Mouse (Mus musculus) heart, embryonic 13.5 days (tissue): ENCODE results near the gene Dnase1l1. TPM values are rescaled to one million over a fixed set of nuclear protein-coding genes. Genes with fewer than 3 reads are reported as not detected.
A peak's percentile ranks its signal among the peaks of the same experiment; 100 is the strongest.

Experiments used
- ATAC-seq: fragments of 200-750 bp; cut with Nextera tagmentation; 2 replicates; pipeline ENCODE4 v1.8.0; 2017; ENCODE audit warnings: moderate TSS enrichment; ENCODE audit not compliant: insufficient number of reproducible peaks, low FRiP score, low TSS enrichment; ENCODE audit errors: extremely low read depth
- H3K27ac ChIP-seq: fragments of 300-500 bp; sonication (generic); replicated peaks from 2 replicates; pipeline ENCODE4 v1.5.1; 2015; ENCODE audit warnings: moderate library complexity, mild to moderate bottlenecking, inconsistent platforms
- H3K27me3 ChIP-seq: fragments of 300-500 bp; sonication (generic); replicated peaks from 2 replicates; pipeline ENCODE4 v1.6.1; 2015; ENCODE audit warnings: mild to moderate bottlenecking, inconsistent platforms
- H3K36me3 ChIP-seq: fragments of 300-500 bp; sonication (generic); 2 replicates; pipeline ENCODE4 v1.6.1; 2015; ENCODE audit warnings: mild to moderate bottlenecking, inconsistent platforms
- H3K4me1 ChIP-seq: fragments of 300-500 bp; sonication (generic); 2 replicates; pipeline ENCODE4 v1.6.1; 2015; ENCODE audit warnings: inconsistent platforms
- H3K4me2 ChIP-seq: fragments of 300-500 bp; sonication (generic); 2 replicates; pipeline ENCODE4 v1.6.1; 2015; ENCODE audit warnings: inconsistent platforms, mild to moderate bottlenecking, moderate library complexity
- H3K4me3 ChIP-seq: fragments of 300-500 bp; sonication (generic); 2 replicates; pipeline ENCODE4 v1.5.1; 2015; ENCODE audit warnings: moderate library complexity, mild to moderate bottlenecking, inconsistent platforms
- H3K9ac ChIP-seq: fragments of 300-500 bp; sonication (generic); 2 replicates; pipeline ENCODE4 v1.6.1; 2015; ENCODE audit warnings: inconsistent platforms, mild to moderate bottlenecking, moderate library complexity
- H3K9me3 ChIP-seq: fragments of 300-500 bp; sonication (generic); 2 replicates; pipeline ENCODE4 v1.6.1; 2016; ENCODE audit warnings: inconsistent platforms
- WGBS: fragments of 180-500 bp; shearing (Covaris S2); methylation state at CpG from one replicate; pipeline ENCODE4 v1.1.7; 2015; ENCODE audit warnings: mixed read lengths; 5-methylcytosine and 5-hydroxymethylcytosine counted together
- polyA plus RNA-seq: library from polyadenylated mRNA; unstranded; fragments of >200 nt; fragmentation: Nextera tagmentation; extraction: Ambion mirVana; gene quantifications from 2 replicates; pipeline ENCODE4 v1.2.1, GENCODE M21; 2015

Dnase1l1 gene
- polyA plus RNA-seq, 1 experiment from 2014 or later: 9.9 TPM

DNA sequence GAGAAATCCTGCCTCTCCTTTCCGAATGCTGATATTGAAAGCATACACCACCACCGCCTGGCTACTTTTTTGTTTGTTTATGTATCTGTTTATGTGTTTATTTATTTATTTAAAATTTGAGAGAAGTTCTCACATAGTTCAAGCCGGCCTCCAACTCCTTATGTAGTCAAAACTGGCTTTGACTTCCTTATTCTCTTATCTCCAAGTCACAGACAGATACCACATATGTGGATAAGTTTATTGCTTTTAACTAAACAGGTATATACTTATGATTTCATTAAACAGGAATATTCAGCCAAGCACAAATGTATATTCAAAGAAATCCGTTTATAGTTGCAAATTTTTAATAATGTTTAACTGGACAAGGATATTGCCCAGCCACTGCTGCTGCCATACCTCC is 11.3 kb upstream of the Dnase1l1 start:
- Histone ChIP-seq H3K27ac (no peak overlapping the region), H3K4me2 (no peak overlapping the region), H3K9ac (no peak overlapping the region), H3K4me3 (no peak overlapping the region), H3K27me3 (no peaks in the 10 kb centered on the region), H3K36me3 (peaks cover 19% of the 10 kb centered on the region), H3K9me3 (no peaks in the 10 kb centered on the region), H3K4me1 (peaks cover 5% of the 10 kb centered on the region; the same call in 1 of the 2 replicates)
- 69% methylated on average over 4 of the region's 4 CpGs for WGBS
- ATAC-seq: no peak

DNA sequence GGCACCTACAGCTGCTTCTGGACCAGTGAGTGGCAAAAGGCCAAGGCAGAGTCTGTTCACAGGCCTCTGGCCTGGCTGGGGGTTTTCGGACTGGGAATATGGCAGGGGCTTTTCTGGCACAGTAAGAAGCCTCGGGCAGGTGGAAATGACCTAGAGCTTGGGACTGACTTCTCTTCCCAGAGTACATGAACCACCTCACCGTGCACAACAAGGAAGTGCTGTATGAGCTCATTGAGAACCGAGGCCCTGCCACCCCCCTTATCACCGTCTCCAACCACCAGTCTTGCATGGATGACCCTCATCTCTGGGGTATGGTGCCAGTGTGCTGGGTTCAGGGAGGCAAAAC is 928 bp upstream of the Dnase1l1 start:
- peaks cover 6% of the 10 kb centered on the region; the same call in 1 of the 2 replicates for H3K36me3 ChIP-seq
- H3K9ac ChIP-seq: peak overlapping the region; percentile 83
- 31% methylated on average over 5 of the region's 5 CpGs for WGBS
- H3K4me1 ChIP-seq: peaks cover 14% of the 10 kb centered on the region
- H3K4me3 ChIP-seq: peak overlapping the region; percentile 68
- H3K27me3 ChIP-seq: no peaks in the 10 kb centered on the region
- peak overlapping the region; percentile 91 for H3K27ac ChIP-seq
- H3K4me2 ChIP-seq: peak overlapping the region; percentile 77
- no peak for ATAC-seq
- H3K9me3 ChIP-seq: no peaks in the 10 kb centered on the region

DNA sequence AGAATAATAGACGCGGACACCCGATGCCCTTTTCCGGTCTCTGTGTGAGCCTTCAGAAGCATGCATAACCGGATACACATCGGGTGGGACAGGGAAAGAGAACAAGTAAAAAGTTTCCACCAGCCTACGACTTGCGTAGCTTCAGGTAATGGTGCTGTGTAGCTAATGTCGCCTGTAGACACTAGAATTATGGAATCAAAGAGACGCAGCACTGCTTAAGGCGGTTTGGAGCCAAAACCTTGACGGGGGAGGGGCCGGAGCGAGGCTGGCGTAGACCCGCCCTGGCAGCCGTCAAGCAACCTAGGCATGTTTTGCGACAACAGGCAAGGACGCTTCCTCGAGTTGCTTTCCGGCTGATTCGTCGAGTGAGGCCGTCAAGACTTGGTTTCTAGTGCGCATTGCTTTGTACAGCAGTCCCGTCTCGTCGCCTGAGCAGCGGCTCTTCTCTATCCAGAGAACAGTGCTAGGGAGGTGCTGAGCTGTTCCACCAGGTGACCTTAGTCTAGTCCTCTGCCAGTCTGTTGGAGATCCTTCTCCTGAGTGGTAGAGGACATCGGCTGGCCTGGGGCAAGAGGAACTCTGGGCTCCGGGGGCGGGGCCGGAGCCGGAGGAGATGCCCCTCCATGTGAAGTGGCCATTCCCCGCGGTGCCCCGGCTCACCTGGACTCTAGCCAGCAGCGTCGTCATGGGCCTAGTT is 406 bp upstream of the Dnase1l1 start:
- peak overlapping the region; percentile 91 for H3K27ac ChIP-seq
- peak; percentile 65 for ATAC-seq
- H3K36me3 ChIP-seq: 0 out of 2 replicates have a peak, but pooled peaks cover 3% of the 10 kb centered on the region
- peak overlapping the region; percentile 68 for H3K4me3 ChIP-seq
- 15% methylated on average over 39 of the region's 39 CpGs for WGBS
- H3K9ac ChIP-seq: peak overlapping the region; percentile 83
- H3K4me2 ChIP-seq: peak overlapping the region; percentile 77
- H3K4me1 ChIP-seq: peaks cover 14% of the 10 kb centered on the region
- H3K9me3 ChIP-seq: no peaks in the 10 kb centered on the region
- no peaks in the 10 kb centered on the region for H3K27me3 ChIP-seq

DNA sequence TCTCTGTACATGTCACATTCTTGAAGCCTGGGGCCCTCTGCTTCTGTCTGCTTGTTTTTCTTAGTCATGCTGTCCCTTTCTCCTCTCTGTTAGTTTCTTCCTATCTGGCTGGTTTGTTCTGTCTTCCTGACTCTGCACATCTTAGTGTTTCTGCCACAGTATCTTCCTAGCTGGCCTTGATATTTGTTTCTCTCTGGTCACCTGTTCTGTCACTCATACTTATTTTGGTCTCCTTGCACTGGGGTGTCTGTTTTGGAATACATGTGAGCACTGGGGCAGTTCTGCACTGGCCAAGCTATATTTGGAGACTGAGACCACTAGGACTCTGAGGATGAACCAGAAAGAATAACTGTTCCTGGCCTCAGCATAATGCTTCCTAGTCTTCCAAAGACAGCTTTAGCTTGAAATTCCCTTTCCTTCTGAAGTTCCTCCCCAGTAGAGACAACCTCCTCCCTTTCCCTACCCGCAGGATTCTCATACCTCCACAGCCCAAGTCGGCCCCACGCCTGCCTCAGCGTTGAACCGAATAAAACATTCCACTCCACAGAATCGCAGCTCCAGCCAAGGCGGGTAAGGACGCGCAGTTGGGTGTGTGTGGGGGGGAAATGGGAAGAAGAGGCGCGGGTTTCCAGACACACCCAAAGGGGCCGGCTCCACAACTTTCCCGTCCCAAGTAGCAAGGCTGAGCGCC is 951 bp downstream of the Dnase1l1 start:
- 14% methylated on average over 14 of the region's 14 CpGs for WGBS
- H3K9me3 ChIP-seq: no peaks in the 10 kb centered on the region
- H3K36me3 ChIP-seq: 0 out of 2 replicates have a peak, but pooled peaks cover 3% of the 10 kb centered on the region
- H3K4me1 ChIP-seq: peaks cover 14% of the 10 kb centered on the region
- H3K9ac ChIP-seq: peak overlapping the region; percentile 83
- H3K4me3 ChIP-seq: peak overlapping the region; percentile 68
- peak overlapping the region; percentile 77 for H3K4me2 ChIP-seq
- no peaks in the 10 kb centered on the region for H3K27me3 ChIP-seq
- H3K27ac ChIP-seq: peak overlapping the region; percentile 91
- no peak for ATAC-seq

DNA sequence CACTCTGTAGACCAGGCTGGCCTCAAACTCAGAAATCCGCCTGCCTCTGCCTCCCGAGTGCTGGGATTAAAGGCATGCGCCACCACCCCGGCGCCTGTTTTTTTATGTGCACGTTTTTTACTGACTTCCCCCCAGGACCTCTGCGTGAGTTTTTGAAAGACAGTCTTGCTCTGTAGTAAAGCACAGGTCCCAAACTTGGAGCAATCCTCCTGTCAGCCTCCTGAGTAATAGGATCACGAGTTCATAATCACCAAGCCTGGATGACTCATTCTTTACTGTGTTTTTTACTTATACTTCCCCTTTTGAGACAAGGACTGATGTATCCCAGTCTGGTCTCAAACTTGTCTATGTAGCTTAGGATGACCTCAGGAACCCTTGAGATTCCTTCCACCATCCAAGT is 4.2 kb downstream of the Dnase1l1 start:
- Histone ChIP-seq H3K4me2 (no peak overlapping the region), H3K4me3 (no peak overlapping the region), H3K27ac (no peak overlapping the region), H3K36me3 (peaks cover 4% of the 10 kb centered on the region; the same call in 1 of the 2 replicates), H3K9me3 (no peaks in the 10 kb centered on the region), H3K4me1 (0 out of 2 replicates have a peak, but pooled peaks cover 7% of the 10 kb centered on the region), H3K27me3 (no peaks in the 10 kb centered on the region), H3K9ac (no peak overlapping the region)
- WGBS: 69% methylated on average over 8 of the region's 8 CpGs
- no peak for ATAC-seq

DNA sequence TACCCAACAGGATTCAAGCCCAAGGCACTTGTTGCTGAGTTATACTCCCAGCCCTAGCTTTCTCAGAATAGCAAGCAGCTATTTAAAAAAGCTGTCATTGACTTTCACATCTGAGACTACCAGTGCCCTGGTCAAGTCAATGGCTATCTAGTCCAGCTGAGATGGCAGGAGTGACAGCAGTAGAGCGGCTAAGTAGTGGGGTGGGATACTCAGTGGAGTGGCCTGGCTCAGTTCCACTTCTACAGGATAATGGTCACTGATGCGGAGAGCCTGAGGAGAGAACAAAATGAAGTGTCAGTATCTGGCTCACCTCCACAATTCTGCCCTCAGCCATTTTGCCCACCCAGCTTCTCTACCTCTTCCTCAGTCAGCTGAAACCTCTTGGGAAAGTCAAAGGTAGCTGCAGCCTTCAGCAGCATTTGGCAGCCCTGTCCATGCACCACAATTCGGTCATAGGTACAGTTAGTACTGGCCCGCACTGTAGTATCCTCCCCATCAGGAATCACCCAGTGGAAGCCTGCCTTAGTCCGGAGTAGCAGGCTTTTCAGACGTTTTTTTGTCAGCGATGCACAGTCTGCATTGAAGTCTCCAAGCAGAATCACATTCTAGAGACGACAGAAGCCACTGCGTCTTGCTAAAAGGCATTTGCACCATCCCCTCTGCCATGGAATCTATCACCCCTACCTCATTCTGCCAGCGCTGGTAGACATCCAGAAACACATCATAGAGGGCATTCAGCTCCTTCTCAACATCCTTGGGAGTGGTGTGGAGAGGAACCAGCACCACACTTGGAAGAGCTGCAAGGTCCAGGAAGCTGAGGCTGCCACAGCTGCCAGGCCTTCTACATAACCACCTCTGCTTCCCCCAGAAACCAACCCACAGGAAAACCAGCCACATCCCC is 8.5 kb downstream of the Dnase1l1 start:
- WGBS: 21% methylated on average over 10 of the region's 10 CpGs
- Histone ChIP-seq H3K36me3 (peaks cover 12% of the 10 kb centered on the region), H3K27ac (peak overlapping the region; percentile 54; the same call in 1 of the 2 replicates)

DNA sequence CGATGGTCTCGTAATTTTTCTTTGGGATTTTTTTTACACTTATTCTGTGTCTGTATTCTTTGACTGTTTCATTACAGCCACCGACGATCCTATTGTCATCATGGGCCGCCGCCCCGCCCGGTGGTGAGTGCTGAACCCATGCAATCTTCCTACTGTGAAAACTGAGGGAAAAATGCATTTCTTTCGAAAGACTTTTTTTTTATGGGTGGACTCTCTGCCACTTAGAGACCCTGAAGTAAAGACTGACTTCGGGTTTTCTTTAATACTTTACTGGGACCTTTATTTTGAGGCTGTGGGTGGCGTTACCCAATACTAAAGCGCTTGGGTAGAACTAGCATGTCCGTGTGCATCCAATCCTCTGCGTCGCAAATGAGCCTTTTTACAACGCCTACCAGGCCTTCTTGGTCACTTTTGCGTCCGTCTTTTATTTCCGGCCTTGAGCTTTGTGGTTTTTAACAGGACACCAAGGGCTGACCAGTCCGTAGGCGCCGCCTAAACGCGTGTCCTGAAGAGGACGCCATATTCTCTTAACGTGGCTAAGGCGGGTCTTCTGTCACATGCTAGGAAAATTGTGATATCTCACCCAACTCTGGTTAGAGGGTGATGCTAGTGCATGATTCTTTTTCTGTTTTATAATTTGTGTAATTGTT is 11.1 kb downstream of the Dnase1l1 start:
- Histone ChIP-seq H3K4me3 (peak overlapping the region; percentile 67), H3K4me2 (peak overlapping the region; percentile 72)
- ATAC-seq: no peak

More for the DNA sequence above, 8.5 kb downstream of the Dnase1l1 start:
- no peak for ATAC-seq
- no peak overlapping the region for H3K4me2 ChIP-seq
- H3K9me3 ChIP-seq: no peaks in the 10 kb centered on the region
- no peaks in the 10 kb centered on the region for H3K27me3 ChIP-seq
- no peak overlapping the region for H3K4me3 ChIP-seq
- no peak overlapping the region for H3K9ac ChIP-seq
- H3K4me1 ChIP-seq: peaks cover 4% of the 10 kb centered on the region; the same call in 1 of the 2 replicates

DNA sequence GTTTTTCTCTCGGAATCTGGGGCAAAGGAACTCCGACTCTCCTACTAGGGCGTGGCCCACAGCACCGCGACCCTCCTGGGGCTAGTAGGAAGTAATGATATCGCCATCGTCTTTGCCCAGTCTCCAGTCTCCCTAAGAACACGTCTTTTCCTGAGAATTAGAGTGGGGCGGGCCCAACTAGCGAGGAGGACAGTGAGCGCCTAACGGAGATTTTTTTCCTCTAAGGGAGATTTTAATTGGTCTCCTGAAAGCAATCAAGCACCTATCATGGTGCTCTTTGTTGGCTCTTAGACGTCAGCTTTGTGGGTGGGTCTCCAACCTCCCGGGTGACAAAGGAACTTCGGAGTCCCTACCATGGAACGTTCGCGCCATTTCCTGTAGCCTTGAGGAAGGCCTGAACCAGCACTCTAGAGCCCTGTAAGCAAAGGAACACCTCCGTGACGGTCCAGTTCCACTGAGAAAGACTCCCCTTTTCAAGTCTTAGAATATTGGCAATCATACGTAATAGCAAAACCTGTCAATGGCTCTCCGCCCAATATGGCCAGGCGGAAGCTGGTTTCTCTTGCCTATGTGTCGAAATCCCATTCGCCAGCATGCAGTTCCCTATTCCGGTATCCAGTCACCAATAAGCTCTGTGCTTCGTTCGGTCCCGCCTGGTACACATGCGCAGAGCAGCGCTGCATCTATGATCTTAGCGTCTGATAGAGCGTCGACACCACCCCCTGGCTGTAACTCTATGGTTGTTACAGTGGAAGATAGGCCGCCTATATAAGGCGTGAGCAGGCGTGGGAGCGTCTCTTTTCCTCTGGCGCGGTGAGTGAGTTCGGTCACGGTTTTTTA is 11.9 kb downstream of the Dnase1l1 start, which contains the start of gene Rpl10:
Rpl10 (plus strand) TSS at position 751 of the 840 bp plus-strand sequence.
- peak within 1 kb of the TSS; percentile 67 for H3K4me3 ChIP-seq
- H3K36me3 ChIP-seq: peaks cover 12% of the 10 kb centered on the region
- 11% methylated on average over 42 of the region's 42 CpGs for WGBS
- H3K4me1 ChIP-seq: peaks cover 4% of the 10 kb centered on the region; the same call in 1 of the 2 replicates
- H3K4me2 ChIP-seq: peak within 1 kb of the TSS; percentile 72
- H3K9me3 ChIP-seq: no peaks in the 10 kb centered on the region
- peak within 1 kb of the TSS; percentile 95 for H3K27ac ChIP-seq
- H3K27me3 ChIP-seq: no peaks in the 10 kb centered on the region
- ATAC-seq: peak; percentile 91
- H3K9ac ChIP-seq: peak within 1 kb of the TSS; percentile 90

More for the DNA sequence above, 11.1 kb downstream of the Dnase1l1 start:
- H3K36me3 ChIP-seq: peaks cover 12% of the 10 kb centered on the region
- 9% methylated on average over 27 of the region's 27 CpGs for WGBS
- H3K9me3 ChIP-seq: no peaks in the 10 kb centered on the region
- no peaks in the 10 kb centered on the region for H3K27me3 ChIP-seq
- H3K9ac ChIP-seq: peak overlapping the region; percentile 90
- H3K27ac ChIP-seq: peak overlapping the region; percentile 78
- peaks cover 4% of the 10 kb centered on the region; the same call in 1 of the 2 replicates for H3K4me1 ChIP-seq

DNA sequence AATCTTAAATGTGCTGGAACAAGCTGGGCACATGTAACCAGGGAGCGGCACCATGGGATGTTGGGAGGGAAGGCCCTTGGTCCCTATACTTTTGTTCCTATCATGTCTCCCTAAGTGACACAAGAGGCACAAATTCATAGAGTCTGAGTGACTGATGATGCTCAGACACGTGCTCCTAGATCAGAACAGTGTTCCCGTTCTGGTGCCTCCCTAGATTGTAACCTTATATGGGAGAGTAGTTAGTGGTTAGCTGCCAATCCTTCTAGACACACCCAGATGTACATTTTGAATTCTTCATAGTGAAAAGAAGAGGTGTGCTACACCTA is 12.4 kb downstream of the Dnase1l1 start:
- Histone ChIP-seq H3K4me1 (peaks cover 4% of the 10 kb centered on the region; the same call in 1 of the 2 replicates), H3K4me3 (peak overlapping the region; percentile 67), H3K27ac (peak overlapping the region; percentile 95), H3K9me3 (no peaks in the 10 kb centered on the region), H3K9ac (peak overlapping the region; percentile 79), H3K4me2 (peak overlapping the region; percentile 67), H3K36me3 (peaks cover 12% of the 10 kb centered on the region), H3K27me3 (no peaks in the 10 kb centered on the region)
- ATAC-seq: no peak
- WGBS: 18% methylated on average over 3 of the region's 3 CpGs

DNA sequence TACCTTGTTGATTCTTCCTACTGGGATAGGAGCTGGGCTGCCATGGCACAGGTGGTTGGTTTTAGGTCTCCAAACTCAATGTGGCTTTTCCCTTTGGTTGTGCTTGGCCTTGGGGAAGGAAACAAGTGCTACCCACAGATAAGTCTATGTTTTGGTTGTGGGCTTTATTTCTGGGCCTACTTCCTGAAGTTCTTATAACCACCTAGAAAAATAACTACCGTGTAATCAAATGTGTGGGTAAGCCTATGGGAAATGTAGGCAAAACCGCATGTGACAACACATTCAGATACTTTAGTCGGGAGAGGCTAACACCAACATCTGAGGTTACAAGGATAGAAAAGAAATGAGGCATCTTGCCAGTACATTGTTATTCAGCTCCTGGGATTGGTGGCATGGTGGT is 24.4 kb downstream of the Dnase1l1 start:
- Histone ChIP-seq H3K27ac (no peak overlapping the region), H3K36me3 (peaks cover 27% of the 10 kb centered on the region), H3K9me3 (no peaks in the 10 kb centered on the region), H3K9ac (no peak overlapping the region), H3K27me3 (no peaks in the 10 kb centered on the region), H3K4me3 (no peak overlapping the region), H3K4me2 (no peak overlapping the region), H3K4me1 (peaks cover 5% of the 10 kb centered on the region)
- WGBS: 82% methylated on average over 3 of the region's 3 CpGs
- no peak for ATAC-seq
